Mouse (Mus musculus): ENCODE measurements around the gene Isy1.

- no peak for TF ChIP-seq CTCF (IDR thresholded peaks at IDR 0.05; ENCODE audit: low read depth, low read length)
- TF ChIP-seq EP300 (IDR thresholded peaks at IDR 0.05; ENCODE audit: insufficient read depth, low read depth, low read length): no peak
- no peak for TF ChIP-seq POLR2A (IDR thresholded peaks at IDR 0.05; ENCODE audit: insufficient read depth, low read length)
Measured at GRCm38 (mm10) chr6:87806028-87806427, 32.6 kb downstream of the Isy1 start.
